Mouse (Mus musculus): Measurements from ENCODE around the gene Serpina3n. TPM values are rescaled to one million over a fixed set of nuclear protein-coding genes. Genes with fewer than 3 reads are reported as not detected.
A peak's percentile ranks its signal among the peaks of the same experiment; 100 is the strongest.
"Not testable (repeated sequence)": the region's sequence is repeated elsewhere in the genome, so short reads cannot be mapped to it uniquely, and the experiment has no call there.

Gene Serpina3n
- total RNA-seq, 2 experiments from 2014 or later: 51.3 to 54.4 TPM

DNA sequence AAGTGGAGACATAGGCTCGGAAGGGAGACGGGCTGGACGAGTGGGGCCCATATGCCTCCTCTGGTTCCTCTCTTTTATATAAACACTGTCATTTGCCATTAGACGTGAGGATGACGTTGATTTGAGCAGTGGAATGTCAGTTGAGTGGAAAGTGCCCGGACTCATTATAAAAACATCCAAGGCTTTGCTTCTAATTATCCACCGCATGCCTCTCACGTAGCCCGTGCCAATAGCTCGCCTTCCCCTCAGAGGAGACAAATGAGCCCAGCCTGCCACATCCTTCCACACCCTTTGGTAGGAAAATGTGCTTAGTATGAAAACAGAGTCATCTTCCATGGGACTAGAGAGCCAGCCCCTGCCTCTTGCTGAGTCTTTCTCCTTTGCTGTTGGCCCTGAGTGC, 24.8 kb downstream of the Serpina3n start:
- DNase-seq (ENCODE audit: low spot score in 2 of 2): no peak

GRCm38 (mm10) chr12:104433214-104433613, 26.7 kb downstream of the Serpina3n start:
- no peak for DNase-seq (ENCODE audit: low spot score in 2 of 2)

DNA sequence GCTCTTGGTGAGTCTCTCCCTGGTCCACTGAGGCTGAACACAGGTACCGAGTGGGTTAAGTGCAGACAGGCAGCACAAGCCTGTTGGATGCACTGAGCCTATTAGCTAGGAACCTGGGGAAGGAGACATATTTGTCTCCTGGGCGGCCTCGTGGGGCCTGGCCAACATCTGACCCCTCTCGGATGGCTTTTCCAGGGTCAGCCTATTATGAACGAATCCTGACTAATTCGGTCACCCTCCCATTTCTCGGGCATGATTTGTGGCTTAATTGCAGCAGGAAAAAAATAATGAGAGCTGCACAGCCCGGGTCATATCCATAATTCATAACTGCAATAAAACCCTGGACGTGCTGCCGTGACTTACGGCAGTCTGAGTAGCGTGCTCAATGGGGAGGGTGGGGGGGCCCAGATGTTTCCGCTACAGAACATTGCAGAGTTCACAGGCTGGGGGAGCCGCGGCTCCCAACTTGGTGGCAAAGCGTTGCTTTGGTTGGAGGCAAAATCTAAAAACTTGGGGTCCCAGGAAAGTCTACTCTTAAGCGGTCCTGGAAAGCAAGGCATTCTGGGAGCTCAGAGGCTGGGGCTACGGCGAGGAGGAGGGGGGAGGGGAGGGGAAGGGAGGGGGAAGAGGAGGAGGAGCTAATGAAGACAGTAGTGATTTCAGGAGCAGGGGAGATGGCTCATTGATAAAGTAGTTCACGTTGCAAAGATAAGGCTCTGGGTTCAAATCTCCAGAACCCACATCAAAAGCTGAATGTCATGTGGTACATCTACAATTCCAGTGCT, 27.6 kb downstream of the Serpina3n start:
- no peak for DNase-seq (ENCODE audit: low spot score in 2 of 2)

GRCm38 (mm10) chr12:104440087-104440760, 33.7 kb downstream of the Serpina3n start:
- peak; percentile 92 to 93 for DNase-seq (ENCODE audit: low spot score in 2 of 2)

- no peak for DNase-seq (ENCODE audit: low spot score in 2 of 2)
Measured at GRCm38 (mm10) chr12:104443716-104444115, 37.2 kb downstream of the Serpina3n start.

- DNase-seq (ENCODE audit: low spot score in 2 of 2): not testable (repeated sequence)
Measured at GRCm38 (mm10) chr12:104447056-104447455, 40.5 kb downstream of the Serpina3n start.

GRCm38 (mm10) chr12:104448099-104448498, 41.6 kb downstream of the Serpina3n start:
- no peak for DNase-seq (ENCODE audit: low spot score in 2 of 2)

DNA sequence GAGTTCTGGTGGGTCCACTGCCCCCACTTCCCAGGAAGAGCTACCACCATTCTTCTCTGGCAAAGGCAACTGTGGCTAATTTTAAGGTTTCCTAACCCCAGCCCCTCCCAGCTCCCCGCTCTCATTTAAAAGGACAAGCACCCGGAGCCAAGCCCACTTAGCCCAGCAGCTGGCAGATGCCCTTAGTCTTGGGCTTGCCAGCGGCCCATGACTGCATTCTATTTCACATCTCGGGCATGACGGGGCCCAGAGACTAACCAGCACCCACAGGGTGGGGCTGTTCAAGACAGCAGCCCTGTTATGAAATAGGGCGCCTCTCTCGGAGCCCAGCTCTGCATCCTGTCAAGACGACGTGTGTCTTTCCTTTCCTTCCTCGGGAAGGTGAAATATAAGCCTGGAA, 43.7 kb downstream of the Serpina3n start:
- DNase-seq (ENCODE audit: low spot score in 2 of 2): no peak

DNA sequence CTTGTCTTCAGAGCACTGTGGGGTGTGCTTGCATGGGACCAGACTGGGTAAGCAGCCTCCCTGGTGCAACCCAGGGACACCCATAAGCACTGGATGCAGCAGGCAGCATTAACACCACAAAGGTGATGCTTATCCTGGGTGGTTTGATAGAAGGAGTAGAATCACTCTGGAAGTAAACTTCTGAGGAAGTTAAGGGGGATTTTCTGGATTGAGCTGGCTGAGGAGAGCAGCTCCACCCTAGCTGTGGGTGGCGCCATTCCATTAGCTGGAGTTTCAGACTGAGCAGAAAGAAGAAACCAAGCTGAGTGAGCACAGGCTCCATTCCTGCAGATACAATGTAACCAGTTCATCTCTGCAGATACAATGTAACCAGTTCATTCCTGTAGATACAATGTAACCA, 46.5 kb downstream of the Serpina3n start:
- DNase-seq (ENCODE audit: low spot score in 2 of 2): no peak

GRCm38 (mm10) chr12:104459377-104459776, 52.8 kb downstream of the Serpina3n start:
- DNase-seq (ENCODE audit: low spot score in 2 of 2): no peak

DNA sequence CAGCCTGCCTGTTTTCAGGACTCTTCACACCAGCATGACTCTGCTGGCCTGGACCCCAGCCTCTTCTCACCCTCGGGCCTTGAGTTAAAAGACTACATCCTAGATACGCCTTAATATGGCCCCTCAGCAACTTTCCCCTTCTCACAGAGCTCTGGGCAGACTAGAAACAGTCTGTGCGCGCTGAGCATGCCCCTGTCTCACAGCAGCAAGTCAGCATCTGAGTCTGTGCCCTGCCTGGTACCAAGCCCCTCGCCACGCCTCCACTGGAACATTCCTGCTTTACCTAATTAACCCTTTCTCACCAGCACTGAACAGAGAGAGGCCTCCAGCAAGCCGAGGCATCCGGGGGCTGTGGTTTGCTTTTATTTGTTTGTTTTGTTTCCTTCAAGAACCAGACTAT, 54.8 kb downstream of the Serpina3n start:
- DNase-seq (ENCODE audit: low spot score in 2 of 2): no peak

Other genes with a start within 250 kb of the Serpina3n start
- gene Serpina3f, start 192.2 kb upstream of the Serpina3n start, total RNA-seq (2021): not detected
- 1 to 10 TPM in 1 of 2 experiments, under 1 TPM in 1; 0.76 to 1.2 TPM for gene Serpina3g, start 170.5 kb upstream of the Serpina3n start, total RNA-seq (2021)
- gene Serpina3i, start 143.6 kb upstream of the Serpina3n start, total RNA-seq (2021): under 1 TPM; 0.64 to 0.88 TPM
- gene Serpina3j, start 92.2 kb upstream of the Serpina3n start, total RNA-seq (2021): not detected
- not detected for gene Serpina3k, start 68.2 kb upstream of the Serpina3n start, total RNA-seq (2021)
- under 1 TPM in 1 of 2 experiments, not detected in 1; 0.45 TPM for gene Serpina3m, start 68.2 kb upstream of the Serpina3n start, total RNA-seq (2021)
- not detected for gene Gsc, start 66.6 kb downstream of the Serpina3n start, total RNA-seq (2021)